Mouse (Mus musculus) cerebellum, adult 2 months (tissue): ENCODE measurements around the gene Psmd13.

Experiments used
- CTCF ChIP-seq: fragments of 200-500 bp; IDR thresholded peaks from 2 replicates; pipeline ENCODE4 v1.5.1; 2011; ENCODE audit warnings: low read depth, mild to moderate bottlenecking, control low read depth, low read length, moderate library complexity, borderline replicate concordance; ENCODE audit not compliant: insufficient read depth
- POLR2A ChIP-seq: fragments of 200-500 bp; IDR thresholded peaks from 2 replicates; pipeline ENCODE4 v1.6.1; 2011; ENCODE audit warnings: low read length, control low read depth, borderline replicate concordance; ENCODE audit not compliant: insufficient read depth

GRCm38 (mm10) chr7:140938436-140938835 lies 56.7 kb downstream of the Psmd13 start:
- TF ChIP-seq POLR2A: no peak
- TF ChIP-seq CTCF: no peak
